Mouse (Mus musculus) brown adipose tissue, adult 24 weeks (tissue): ENCODE data around the gene Plscr2. TPM values are rescaled to one million over a fixed set of nuclear protein-coding genes. Genes with fewer than 3 reads are reported as not detected.

Experiments
- H3K27ac ChIP-seq: fragments of 200-500 bp; replicated peaks from 2 replicates; pipeline ENCODE4 v1.5.1; 2012; ENCODE audit warnings: low read depth, mild to moderate bottlenecking, low read length
- H3K4me1 ChIP-seq: fragments of 200-500 bp; 2 replicates; pipeline ENCODE4 v1.6.1; 2012; ENCODE audit warnings: low read length, mixed read lengths; ENCODE audit not compliant: control insufficient read depth, insufficient read depth, insufficient read length
- H3K4me3 ChIP-seq: fragments of 200-500 bp; 2 replicates; pipeline ENCODE4 v1.5.1; 2012; ENCODE audit warnings: low read depth, mild to moderate bottlenecking, low read length, moderate library complexity; ENCODE audit not compliant: insufficient read depth
- polyA plus RNA-seq: library from polyadenylated mRNA; stranded (reverse); fragments of >200 nt; gene quantifications from 2 replicates; pipeline ENCODE4 v1.2.4, GENCODE M21; 2012; ENCODE audit not compliant: missing spikeins, insufficient read depth, insufficient read length

The Plscr2 gene
- polyA plus RNA-seq, 1 experiment = 1.8 TPM

DNA sequence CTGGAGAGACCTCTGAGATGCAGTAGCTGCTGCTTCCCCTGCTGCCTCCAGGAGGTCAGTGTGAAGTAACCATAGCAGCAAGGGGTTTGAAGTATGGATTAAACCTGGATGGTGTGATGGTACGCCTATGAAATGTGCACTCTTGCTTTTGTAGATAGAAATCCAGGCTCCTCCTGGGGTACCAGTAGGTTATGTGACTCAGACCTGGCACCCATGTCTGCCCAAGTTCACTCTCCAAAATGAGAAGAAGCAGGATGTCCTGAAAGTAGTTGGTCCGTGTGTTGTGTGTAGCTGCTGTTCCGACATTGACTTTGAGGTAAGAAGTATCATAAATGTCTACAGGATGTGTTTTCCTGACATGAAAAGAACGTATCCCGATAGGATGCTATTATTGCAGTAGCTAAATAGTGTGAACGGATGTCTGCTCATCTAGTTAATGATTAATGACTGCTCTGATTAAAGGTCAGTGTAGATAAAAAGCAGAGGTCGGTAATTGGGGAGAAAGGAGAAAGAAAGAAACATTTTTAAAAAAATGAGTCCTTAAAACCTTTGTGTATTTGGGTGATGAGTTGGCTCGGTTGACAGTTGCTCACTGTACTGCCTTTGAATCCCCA lies 8.7 kb upstream of the Plscr2 start:
- Histone ChIP-seq H3K4me1 (peaks cover 12% of the 10 kb centered on the region), H3K27ac (no peak overlapping the region), H3K4me3 (no peak overlapping the region)

DNA sequence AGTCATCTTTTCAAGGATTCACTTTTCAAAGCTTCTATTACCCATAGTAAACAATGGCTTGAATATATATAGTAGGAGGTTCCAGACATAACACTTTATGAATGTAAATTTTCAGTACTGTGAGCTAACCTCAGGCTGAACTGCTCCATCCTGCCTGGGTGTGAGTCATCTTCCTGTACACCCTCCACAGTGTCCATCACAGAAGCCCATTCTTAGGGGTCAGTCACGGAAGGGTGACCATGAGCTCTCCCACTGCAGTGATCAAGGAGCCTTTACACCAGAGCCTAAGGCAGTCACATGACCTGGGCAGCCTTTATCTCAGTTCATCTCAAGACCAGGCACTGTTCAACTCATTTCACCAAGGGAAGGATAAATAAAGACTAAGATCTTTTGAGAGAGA lies 7.7 kb upstream of the Plscr2 start:
- H3K4me3 ChIP-seq = no peak overlapping the region
- H3K27ac ChIP-seq = no peak overlapping the region
- H3K4me1 ChIP-seq = peaks cover 12% of the 10 kb centered on the region

DNA sequence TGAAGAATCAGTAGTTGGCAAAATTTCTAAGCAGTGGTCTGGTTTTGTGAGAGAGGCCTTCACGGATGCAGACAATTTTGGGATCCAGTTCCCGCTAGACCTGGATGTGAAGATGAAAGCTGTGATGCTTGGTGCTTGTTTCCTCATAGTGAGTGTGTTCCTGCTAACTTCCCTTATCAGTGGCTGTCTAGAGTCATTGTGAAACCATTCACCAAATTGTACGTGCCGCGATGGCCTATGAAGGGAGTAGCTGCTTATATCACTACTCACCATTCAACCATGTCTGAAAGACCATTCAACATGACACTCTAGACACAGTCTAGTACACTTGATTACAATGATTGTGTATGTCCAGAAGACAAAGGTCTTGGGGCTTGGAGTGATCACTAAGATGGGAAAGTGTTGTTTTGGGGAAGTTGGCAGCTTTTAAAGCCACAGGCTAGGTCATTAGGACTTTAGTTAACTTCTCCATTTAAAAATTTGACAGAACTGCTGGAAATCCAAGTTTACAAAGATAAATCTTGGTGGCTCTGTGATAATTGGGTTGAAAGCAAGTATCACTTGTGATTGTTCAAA lies 5.5 kb upstream of the Plscr2 start:
- Histone ChIP-seq H3K4me1 (peaks cover 14% of the 10 kb centered on the region), H3K27ac (no peak overlapping the region), H3K4me3 (no peak overlapping the region)

DNA sequence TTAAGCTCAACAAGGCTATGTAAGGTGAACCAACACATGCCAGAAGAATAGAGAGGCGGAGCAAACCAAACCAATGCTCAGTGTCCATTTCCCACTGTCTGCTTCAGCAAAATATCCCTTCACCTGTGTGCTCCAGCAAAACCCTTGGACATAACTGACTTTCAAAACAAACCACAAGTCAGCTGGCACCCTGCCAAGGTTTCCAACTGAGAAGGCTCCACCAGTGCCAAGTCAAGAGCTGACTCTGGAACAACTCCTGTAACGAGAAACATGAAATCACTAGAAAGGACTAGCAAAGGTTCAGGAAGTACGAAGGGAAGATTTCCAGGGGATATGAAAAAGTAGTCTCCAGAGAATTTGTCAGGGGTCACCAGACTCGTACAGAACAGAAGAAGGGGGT lies 4.5 kb upstream of the Plscr2 start:
- Histone ChIP-seq H3K27ac (no peak overlapping the region), H3K4me1 (peaks cover 14% of the 10 kb centered on the region), H3K4me3 (no peak overlapping the region)

DNA sequence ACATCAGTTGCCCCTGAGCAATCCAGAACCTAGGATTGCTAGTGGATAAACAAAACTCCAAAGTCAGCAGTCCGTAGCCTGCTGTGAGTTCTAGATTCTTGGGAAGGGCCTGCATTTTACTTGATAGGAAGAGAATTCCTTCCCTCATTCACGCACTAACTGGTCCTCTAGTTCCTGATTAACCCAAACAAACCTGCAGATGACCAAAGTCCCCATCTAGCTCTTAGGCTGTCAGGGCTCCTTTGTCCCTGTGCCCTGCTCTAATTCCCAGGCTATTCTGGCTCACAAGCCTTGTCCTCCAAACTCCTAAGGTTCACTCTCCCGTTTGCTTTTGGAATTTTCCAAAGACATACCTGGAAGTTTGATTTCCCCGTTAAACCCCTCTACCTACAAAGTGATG lies 2.8 kb upstream of the Plscr2 start:
- H3K4me3 ChIP-seq = no peak overlapping the region
- no peak overlapping the region for H3K27ac ChIP-seq
- peaks cover 13% of the 10 kb centered on the region for H3K4me1 ChIP-seq

DNA sequence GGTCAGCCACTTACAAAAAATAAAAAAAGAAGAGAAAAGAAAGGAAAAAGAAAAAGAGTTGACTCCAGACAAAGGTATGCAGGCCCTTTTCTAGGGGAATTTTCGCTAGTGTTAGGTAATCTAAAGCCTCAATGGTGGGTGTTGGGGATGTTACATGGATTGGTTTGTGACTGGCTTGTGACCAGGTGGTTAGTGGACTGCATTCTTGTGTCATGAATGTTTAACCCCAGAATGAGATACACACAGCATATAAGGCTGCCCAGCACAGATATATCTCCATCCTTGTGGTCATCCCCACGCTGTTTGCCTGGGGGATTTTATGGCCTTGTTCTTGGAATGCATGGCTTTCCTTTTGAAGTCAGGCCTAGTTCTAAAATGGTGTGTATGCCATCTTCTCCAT lies 2.1 kb upstream of the Plscr2 start:
- Histone ChIP-seq H3K4me1 (peaks cover 13% of the 10 kb centered on the region), H3K4me3 (no peak overlapping the region), H3K27ac (no peak overlapping the region)

DNA sequence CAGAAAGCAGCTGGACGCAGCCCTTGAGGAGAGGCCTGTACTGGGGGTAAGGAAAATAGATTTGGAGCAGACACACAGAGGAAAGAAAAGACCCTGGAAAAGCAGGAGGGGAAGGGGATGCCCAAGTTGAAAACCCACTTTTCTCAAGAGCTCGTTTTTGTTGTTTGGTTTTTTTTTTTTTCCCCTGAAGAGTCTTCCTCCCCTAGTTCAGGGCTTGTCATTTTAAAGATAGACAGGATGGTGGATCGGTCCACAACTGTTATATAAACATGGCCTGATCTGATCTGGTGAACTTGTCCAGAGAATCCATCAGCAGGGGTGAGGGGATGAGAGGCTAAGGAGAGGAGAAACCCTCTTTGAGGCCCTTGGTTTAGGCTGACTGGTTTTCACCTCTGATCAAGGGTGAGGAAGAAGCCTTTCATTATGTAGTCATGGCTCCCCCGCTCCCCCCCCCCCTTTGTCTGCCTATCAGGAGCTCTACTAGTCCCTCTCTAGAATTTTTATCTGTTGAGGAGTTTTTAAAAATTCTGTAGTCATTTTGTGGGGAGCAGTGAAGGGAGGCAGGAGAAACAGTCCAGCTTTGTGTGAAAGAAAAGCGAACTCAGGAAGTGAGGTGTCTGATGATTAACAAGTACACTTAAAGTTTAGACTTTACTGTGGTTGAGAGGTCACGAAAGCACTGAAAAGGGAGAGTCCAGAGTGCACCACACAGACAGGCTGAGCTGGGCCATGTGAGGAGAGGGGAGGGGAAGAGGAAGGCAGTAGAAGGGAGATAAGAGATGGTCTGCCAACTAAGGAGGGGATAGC lies 1.2 kb upstream of the Plscr2 start:
- H3K27ac ChIP-seq = no peak overlapping the region
- H3K4me3 ChIP-seq = no peak overlapping the region
- H3K4me1 ChIP-seq = peaks cover 13% of the 10 kb centered on the region

DNA sequence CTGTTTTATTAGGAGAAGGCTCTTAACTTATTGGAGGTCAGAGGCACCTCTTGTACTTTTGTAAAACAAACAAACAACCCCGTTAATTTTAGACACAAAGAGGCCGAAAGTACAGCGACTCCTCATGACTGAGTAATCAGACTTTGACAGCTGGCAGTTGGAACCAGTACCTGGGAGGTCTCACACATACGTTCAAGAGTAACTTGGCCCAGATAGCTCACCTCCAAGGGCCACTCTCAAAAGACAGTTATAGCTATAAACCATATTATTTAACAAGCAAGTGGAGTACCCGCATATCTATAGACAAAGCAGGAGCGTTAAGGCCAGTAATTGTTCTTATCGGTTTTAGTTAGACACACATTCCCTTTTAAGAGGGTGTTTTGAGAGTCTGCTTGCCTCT lies 958 bp downstream of the Plscr2 start:
- H3K4me3 ChIP-seq = peak overlapping the region; percentile 35
- H3K4me1 ChIP-seq = peaks cover 8% of the 10 kb centered on the region; the same call in 1 of the 2 replicates
- H3K27ac ChIP-seq = no peak overlapping the region; the same call in 1 of the 2 replicates

DNA sequence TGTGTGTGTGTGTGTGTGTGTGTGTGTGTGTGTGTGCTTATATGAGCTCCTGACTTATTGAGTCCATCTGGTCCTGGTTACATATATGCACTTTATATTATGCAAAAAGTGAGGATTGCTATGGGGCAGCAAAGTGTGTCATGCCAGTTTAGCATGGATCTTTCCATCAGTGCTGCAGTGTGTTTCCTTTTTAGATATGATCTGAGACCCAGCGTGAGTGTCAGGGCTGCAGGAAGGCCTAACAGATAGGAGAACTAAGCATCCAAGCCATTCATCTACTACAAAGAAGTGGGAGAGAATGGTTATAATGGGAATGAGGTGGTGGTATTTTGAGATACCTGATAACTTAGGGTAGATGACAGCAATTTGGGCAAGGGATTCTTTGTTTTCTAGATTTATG lies 4.6 kb downstream of the Plscr2 start:
- H3K4me3 ChIP-seq = no peak overlapping the region
- H3K27ac ChIP-seq = no peak overlapping the region
- peaks cover 5% of the 10 kb centered on the region; the same call in 1 of the 2 replicates for H3K4me1 ChIP-seq

DNA sequence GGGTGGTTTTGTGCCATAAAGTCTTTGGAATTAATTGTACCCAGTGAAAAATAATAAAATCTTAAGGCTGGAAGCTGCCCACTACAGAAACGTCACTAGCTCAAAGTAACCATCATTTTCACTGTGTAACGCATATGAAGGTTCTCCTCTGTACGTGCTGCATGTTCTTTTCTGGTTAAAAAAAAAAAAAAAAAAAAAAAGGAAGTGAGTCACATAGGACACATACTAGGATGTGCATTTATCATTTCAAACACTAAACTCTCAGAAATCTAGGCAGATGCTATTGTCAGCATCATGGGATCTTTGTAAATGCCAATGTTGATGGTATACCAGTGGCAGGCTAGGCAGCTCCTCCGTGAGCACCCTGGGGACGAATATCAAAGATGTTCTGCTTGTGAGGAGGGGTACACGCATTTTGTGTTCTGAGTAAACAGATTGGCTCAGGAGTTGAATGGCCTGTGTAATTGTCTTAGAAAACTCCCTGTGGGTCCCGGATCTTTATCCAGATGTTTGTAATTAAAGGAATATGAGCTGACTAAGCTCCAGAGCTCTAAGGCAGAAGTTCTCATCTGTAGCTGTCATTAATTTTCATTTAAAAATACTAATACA lies 7.3 kb downstream of the Plscr2 start:
- Histone ChIP-seq H3K27ac (no peak overlapping the region), H3K4me1 (no peaks in the 10 kb centered on the region), H3K4me3 (no peak overlapping the region)

DNA sequence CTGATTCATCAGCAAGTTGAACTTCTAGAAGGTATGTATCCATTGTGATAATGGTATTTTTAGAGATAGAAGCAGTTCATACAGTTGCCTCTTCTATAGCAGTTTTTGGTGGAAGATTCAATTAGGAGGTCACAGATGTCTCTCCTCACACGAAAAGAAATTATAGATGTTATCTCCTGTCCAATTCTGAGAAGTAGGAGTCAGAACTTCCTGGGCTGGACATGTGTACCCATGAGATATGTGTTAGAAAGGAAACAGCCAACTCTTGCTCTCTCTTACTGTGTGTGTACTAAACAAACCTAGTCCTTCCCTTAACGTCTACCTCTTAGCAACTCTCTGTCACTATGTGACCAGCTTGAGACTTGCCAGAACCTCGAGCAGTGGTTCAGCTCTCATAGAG lies 14.3 kb downstream of the Plscr2 start:
- no peak overlapping the region for H3K4me3 ChIP-seq
- no peaks in the 10 kb centered on the region for H3K4me1 ChIP-seq
- no peak overlapping the region for H3K27ac ChIP-seq

DNA sequence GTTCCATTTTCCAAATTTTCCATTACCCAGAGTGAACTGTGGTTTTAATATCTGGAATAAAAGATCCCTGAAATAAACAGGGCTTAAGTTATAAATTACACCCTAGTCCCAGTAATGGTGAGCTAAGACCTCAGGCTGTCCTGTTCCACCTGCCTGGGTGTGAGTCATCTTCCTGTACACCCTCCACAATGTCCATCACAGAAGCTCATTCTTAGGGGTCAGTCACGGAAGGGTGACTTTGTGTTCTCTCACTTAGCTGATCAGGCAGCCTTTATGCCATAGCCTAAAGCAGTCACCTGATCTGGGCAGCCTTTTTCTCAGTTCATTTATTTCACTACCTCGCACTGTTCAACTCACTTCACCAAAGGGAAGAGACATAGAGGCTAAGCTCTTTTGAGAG lies 16.8 kb downstream of the Plscr2 start:
- Histone ChIP-seq H3K4me1 (no peaks in the 10 kb centered on the region), H3K27ac (no peak overlapping the region), H3K4me3 (no peak overlapping the region)

DNA sequence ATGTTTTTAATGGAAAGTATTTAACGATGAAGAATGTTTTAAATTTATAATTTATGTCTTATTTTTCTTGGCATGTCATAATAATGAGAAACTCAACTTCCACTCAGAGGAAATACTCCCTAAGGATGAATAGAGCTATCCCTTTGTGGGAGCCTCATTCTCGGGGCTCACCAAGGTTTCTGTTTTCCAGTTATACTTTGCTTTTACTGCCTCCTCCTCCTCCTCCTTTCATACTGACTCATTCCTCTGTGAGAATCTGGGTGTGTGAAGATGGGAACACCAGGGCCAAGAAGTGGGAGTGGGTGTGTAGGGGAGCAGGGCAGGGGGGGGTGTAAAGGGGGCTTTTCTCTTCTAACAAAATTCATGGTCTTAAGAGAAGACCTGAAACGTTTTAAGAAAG lies 17.5 kb downstream of the Plscr2 start:
- Histone ChIP-seq H3K4me1 (no peaks in the 10 kb centered on the region), H3K27ac (no peak overlapping the region), H3K4me3 (no peak overlapping the region)

DNA sequence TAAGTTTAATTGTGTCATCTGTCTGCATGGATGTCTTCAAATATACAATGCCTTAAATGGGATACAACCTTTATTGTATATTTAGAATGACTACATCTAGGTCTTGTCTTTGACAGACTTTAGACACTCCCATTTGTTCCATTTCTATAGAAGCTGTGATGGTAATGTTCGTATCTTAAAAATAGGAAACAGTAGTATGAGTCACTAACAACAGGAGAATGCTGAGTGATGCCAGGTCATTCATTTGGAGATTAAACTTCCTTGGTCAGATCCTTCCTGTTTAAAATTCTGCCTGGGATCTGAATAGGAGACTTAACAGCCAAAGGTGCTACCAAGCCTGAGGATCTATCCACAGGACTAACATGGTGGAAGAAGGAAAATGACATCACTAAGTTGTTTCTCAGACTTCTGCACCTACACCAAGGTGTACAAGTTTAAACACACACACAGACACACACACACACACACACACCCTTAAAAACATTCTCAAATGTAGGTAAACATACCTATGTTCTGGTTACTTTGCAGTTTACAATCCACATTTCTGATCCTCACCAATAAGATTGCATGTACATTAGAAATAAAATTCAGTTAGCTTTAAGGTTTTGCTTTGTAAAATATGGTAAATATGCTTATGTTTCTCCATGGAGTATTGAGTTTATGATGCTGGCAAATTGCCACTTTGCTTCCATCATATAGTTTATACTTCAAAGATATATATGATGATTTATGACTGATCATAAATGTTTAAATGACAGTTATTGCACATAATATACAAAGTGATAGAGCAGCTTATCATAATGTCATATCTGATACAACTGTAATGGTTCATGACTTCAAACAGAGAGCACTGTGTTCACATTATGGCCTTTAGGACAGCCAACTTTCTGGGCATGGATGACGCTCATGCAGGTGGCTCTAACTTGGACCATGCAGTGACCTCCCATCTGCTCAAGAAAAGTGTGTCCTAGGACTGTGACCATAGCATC lies 18.5 kb downstream of the Plscr2 start:
- Histone ChIP-seq H3K4me1 (no peaks in the 10 kb centered on the region), H3K4me3 (no peak overlapping the region), H3K27ac (no peak overlapping the region)
